Mouse (Mus musculus) thymus, adult 18-20 months (tissue): ENCODE data around the gene Pum2.
"Not testable (repeated sequence)": the region's sequence is repeated elsewhere in the genome, so short reads cannot be mapped to it uniquely, and the experiment has no call there.

Source experiments
- DNase-seq, 2 experiments: peaks; one replicate each; pipeline ENCODE4 v3.0.0; 2022; ENCODE audit warnings: mixed read lengths in 2 of 2

Gene Pum2

GRCm38 (mm10) chr12:8673974-8674306 is at the start of gene Pum2:
TSS of gene Pum2 (plus strand) at chr12:8674134.
- peak; percentile 87 to 89 for DNase-seq

- no peak for DNase-seq
Measured at GRCm38 (mm10) chr12:8629537-8629936, 44.4 kb upstream of the Pum2 start.

GRCm38 (mm10) chr12:8631691-8632090 is 42.2 kb upstream of the Pum2 start:
- no peak for DNase-seq

GRCm38 (mm10) chr12:8632737-8633365 is 41.1 kb upstream of the Pum2 start:
- DNase-seq: no peak

- no peak for DNase-seq
Measured at GRCm38 (mm10) chr12:8634306-8634705, 39.6 kb upstream of the Pum2 start.

GRCm38 (mm10) chr12:8635546-8635945 is 38.4 kb upstream of the Pum2 start:
- DNase-seq: no peak

GRCm38 (mm10) chr12:8636945-8637344 is 37.0 kb upstream of the Pum2 start:
- no peak for DNase-seq

GRCm38 (mm10) chr12:8638411-8639087 is 35.4 kb upstream of the Pum2 start:
- peak; percentile 63 to 77 for DNase-seq

- not testable (repeated sequence) for DNase-seq
Measured at GRCm38 (mm10) chr12:8640186-8640585, 33.7 kb upstream of the Pum2 start.

GRCm38 (mm10) chr12:8640711-8641424 is 33.1 kb upstream of the Pum2 start:
- peak; percentile 94 to 95 for DNase-seq

GRCm38 (mm10) chr12:8641425-8641735 is 32.6 kb upstream of the Pum2 start:
- DNase-seq: no peak

- DNase-seq: not testable (repeated sequence)
Measured at GRCm38 (mm10) chr12:8648211-8648610, 25.7 kb upstream of the Pum2 start.

- not testable (repeated sequence) for DNase-seq
Measured at GRCm38 (mm10) chr12:8650027-8650426, 23.9 kb upstream of the Pum2 start.

- no peak for DNase-seq
Measured at GRCm38 (mm10) chr12:8656596-8656995, 17.3 kb upstream of the Pum2 start.

- DNase-seq: no peak
Measured at GRCm38 (mm10) chr12:8657116-8657515, 16.8 kb upstream of the Pum2 start.

- DNase-seq: no peak
Measured at GRCm38 (mm10) chr12:8657629-8658366, 16.1 kb upstream of the Pum2 start.

- no peak for DNase-seq
Measured at GRCm38 (mm10) chr12:8659406-8660279, 14.3 kb upstream of the Pum2 start.

- DNase-seq: no peak
Measured at GRCm38 (mm10) chr12:8661747-8662146, 12.2 kb upstream of the Pum2 start.

- DNase-seq: peak in 1 of 2 experiments; percentile 40
Measured at GRCm38 (mm10) chr12:8662175-8662574, 11.8 kb upstream of the Pum2 start.

GRCm38 (mm10) chr12:8662721-8663120 is 11.2 kb upstream of the Pum2 start:
- no peak for DNase-seq

GRCm38 (mm10) chr12:8667473-8668255 is 6.3 kb upstream of the Pum2 start:
- no peak for DNase-seq

GRCm38 (mm10) chr12:8669421-8669820 is 4.5 kb upstream of the Pum2 start:
- DNase-seq: no peak
